Mouse (Mus musculus): Measurements from ENCODE around the gene Capn5. TPM values are rescaled to one million over a fixed set of nuclear protein-coding genes. Genes with fewer than 3 reads are reported as not detected.
A peak's percentile ranks its signal among the peaks of the same experiment; 100 is the strongest.

The Capn5 gene
- polyA plus RNA-seq, 1 experiment from 2014 or later: 18.7 TPM

DNA sequence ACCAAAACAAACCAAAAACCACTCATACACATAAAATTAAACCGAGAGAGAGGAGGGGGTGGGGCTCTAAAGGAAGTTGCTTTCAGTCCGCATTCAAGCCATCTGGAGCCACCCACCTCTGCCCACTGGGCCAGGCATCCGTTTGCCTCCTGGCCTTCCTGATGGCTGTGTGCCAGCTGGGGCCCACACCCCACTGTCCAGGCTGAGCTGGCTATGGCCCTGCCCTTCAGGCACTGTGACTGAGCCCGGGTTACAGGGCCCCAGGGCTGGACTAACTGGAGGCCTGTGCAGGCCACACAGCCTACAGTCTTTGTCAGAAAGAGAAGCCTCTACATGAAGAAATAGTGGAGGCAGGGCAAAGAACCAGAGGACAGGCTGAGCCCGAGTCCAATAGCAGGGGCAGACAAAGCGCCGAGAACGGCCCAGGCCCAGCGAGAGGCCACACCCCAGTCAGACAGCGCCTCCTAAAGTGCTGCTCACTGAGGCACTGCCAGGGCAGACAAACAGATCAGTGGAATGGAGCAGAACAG, 13.0 kb downstream of the Capn5 start:
- WGBS: 52% methylated on average over 10 of the region's 10 CpGs
- Histone ChIP-seq H3K27me3 (replicated peaks; ENCODE audit: control insufficient read depth, insufficient read depth, low read length) (no peaks in the 10 kb centered on the region), H3K27ac (ENCODE audit: low read length) (no peak overlapping the region), H3K4me1 (replicated peaks; ENCODE audit: control insufficient read depth, insufficient read depth, low read length) (peaks cover 5% of the 10 kb centered on the region), H3K4me3 (replicated peaks; ENCODE audit: low read length) (no peak overlapping the region), H3K36me3 (ENCODE audit: control insufficient read depth, insufficient read depth) (no peaks in the 10 kb centered on the region), H3K9ac (replicated peaks; ENCODE audit: low read depth, low read length) (no peak overlapping the region), H3K9me3 (ENCODE audit: control insufficient read depth, low read length) (no peaks in the 10 kb centered on the region), H3K4me2 (ENCODE audit: low read length) (no peak overlapping the region)
- no peak for ATAC-seq

DNA sequence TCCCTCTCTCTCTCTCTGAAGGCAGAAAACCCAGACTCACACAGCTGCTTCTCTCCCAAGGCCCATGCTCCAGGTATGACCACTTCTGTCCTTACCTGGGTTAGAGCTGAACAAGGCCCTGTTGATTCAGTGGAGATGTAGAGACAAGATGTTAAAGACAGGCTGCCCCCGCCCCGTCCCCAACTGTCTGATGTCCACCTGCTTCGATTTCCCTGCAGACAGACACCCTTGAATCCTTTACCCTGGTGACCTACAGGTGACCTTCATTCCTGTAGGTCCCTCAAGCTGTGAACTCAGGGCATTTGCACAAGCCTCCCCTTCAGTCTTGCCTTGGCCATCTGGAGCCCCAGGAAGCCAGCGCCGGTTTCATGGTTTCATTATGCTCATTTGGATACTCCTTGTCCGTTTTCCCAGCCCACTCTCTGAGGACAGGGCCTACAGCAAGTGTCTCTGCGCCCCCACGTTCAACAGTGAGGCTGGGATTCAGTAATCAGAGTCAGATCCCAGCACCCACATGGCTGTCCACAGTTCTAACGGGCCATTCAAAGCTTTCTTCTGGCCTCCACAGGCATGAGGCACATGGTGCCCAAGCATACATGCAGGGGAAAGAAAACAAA, 13.6 kb downstream of the Capn5 start:
- Histone ChIP-seq H3K4me2 (ENCODE audit: low read length) (no peak overlapping the region), H3K9me3 (ENCODE audit: control insufficient read depth, low read length) (no peaks in the 10 kb centered on the region), H3K27ac (ENCODE audit: low read length) (no peak overlapping the region), H3K4me3 (replicated peaks; ENCODE audit: low read length) (no peak overlapping the region), H3K36me3 (ENCODE audit: control insufficient read depth, insufficient read depth) (no peaks in the 10 kb centered on the region), H3K9ac (replicated peaks; ENCODE audit: low read depth, low read length) (no peak overlapping the region), H3K4me1 (replicated peaks; ENCODE audit: control insufficient read depth, insufficient read depth, low read length) (peaks cover 5% of the 10 kb centered on the region), H3K27me3 (replicated peaks; ENCODE audit: control insufficient read depth, insufficient read depth, low read length) (no peaks in the 10 kb centered on the region)
- 76% methylated on average over 9 of the region's 9 CpGs for WGBS
- ATAC-seq: no peak

DNA sequence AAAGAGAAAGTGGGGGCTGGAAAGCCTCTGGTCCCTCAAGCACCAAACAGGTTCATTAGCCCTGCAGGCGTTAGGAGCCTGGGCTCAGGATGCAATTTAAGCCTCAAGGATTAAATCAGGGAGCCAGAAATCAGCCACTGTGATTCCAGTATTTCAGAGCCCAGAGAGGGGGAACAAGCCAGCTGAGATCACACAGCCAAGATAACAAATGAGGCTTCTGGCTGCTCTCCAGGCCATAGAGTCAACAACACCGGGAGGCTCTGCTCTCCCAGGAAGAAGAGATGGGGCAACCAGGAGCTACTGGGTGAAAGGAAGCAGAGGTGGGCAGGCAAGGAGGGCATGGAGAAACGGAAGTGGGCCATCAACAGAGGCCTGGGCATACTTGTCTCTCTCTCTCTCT, 14.4 kb downstream of the Capn5 start:
- ATAC-seq: no peak
- no peak overlapping the region for H3K4me2 ChIP-seq (ENCODE audit: low read length)
- 48% methylated on average over 3 of the region's 3 CpGs for WGBS
- H3K4me1 ChIP-seq (replicated peaks; ENCODE audit: control insufficient read depth, insufficient read depth, low read length): peaks cover 5% of the 10 kb centered on the region
- H3K27ac ChIP-seq (ENCODE audit: low read length): no peak overlapping the region
- no peak overlapping the region for H3K4me3 ChIP-seq (replicated peaks; ENCODE audit: low read length)
- H3K9ac ChIP-seq (replicated peaks; ENCODE audit: low read depth, low read length): no peak overlapping the region
- no peaks in the 10 kb centered on the region for H3K36me3 ChIP-seq (ENCODE audit: control insufficient read depth, insufficient read depth)
- no peaks in the 10 kb centered on the region for H3K27me3 ChIP-seq (replicated peaks; ENCODE audit: control insufficient read depth, insufficient read depth, low read length)
- H3K9me3 ChIP-seq (ENCODE audit: control insufficient read depth, low read length): no peaks in the 10 kb centered on the region

DNA sequence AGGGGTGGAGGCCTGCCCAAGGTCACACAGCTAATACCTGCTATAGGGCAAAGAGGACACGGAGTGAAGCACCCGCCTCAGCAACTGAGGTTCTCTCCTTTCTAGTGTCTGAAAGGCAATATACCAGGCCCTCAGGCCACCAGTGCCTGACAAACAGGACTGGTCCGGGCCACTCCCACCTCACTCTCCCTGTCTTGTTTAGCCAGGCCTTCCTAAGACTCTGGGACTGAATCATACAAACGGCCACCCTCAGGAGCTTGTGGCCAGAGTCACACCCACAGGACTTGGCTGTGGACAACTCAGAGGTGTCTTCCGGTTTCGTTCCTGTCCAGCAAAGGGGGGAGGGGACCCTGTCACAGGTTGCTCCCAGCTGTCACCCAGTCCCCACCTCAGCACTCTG, 15.8 kb downstream of the Capn5 start:
- Histone ChIP-seq H3K9ac (replicated peaks; ENCODE audit: low read depth, low read length) (no peak overlapping the region), H3K27ac (ENCODE audit: low read length) (no peak overlapping the region), H3K4me2 (ENCODE audit: low read length) (no peak overlapping the region), H3K4me1 (replicated peaks; ENCODE audit: control insufficient read depth, insufficient read depth, low read length) (peaks cover 11% of the 10 kb centered on the region), H3K27me3 (replicated peaks; ENCODE audit: control insufficient read depth, insufficient read depth, low read length) (no peaks in the 10 kb centered on the region), H3K4me3 (replicated peaks; ENCODE audit: low read length) (no peak overlapping the region), H3K9me3 (ENCODE audit: control insufficient read depth, low read length) (no peaks in the 10 kb centered on the region), H3K36me3 (ENCODE audit: control insufficient read depth, insufficient read depth) (no peaks in the 10 kb centered on the region)
- 80% methylated on average over 6 of the region's 6 CpGs for WGBS
- no peak for ATAC-seq

DNA sequence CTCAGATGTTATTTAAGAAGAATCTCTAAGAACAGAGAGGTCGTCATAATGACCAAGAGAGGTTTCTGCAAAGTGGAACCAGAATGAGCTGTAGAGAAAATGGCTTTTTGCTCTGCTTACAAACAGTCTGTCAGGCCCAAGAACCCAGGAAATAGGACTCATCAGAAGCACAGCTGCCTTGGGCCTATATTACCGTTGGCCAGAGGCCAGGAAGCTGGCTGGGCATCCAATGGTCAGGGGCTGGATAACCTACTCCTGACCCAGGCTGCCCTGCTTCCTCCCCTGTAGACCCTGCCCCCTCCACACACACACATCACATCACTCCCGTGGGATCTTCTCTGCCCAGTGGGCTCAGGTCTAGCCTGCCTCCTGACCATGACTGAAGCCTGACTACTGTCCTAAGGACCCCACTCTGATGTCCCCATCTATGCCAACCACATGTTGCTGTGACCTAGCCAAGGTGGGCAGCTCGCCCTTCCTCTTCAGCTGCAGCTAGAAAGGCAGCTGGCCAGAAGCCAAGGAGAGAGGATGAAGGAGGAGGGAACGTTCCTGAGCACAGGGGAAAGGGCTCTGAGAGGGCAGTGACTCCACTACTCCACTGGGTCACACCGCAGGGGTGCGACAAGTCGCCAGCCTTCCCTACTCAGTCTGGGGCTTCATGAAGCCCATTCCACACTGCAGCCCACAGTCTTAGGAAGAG, 17.9 kb downstream of the Capn5 start:
- no peak for ATAC-seq
- Histone ChIP-seq H3K4me3 (replicated peaks; ENCODE audit: low read length) (no peak overlapping the region), H3K4me2 (ENCODE audit: low read length) (no peak overlapping the region), H3K9me3 (ENCODE audit: control insufficient read depth, low read length) (no peaks in the 10 kb centered on the region), H3K27me3 (replicated peaks; ENCODE audit: control insufficient read depth, insufficient read depth, low read length) (no peaks in the 10 kb centered on the region), H3K4me1 (replicated peaks; ENCODE audit: control insufficient read depth, insufficient read depth, low read length) (peaks cover 20% of the 10 kb centered on the region), H3K9ac (replicated peaks; ENCODE audit: low read depth, low read length) (no peak overlapping the region), H3K36me3 (ENCODE audit: control insufficient read depth, insufficient read depth) (no peaks in the 10 kb centered on the region), H3K27ac (ENCODE audit: low read length) (no peak overlapping the region)
- 54% methylated on average over 8 of the region's 8 CpGs for WGBS

DNA sequence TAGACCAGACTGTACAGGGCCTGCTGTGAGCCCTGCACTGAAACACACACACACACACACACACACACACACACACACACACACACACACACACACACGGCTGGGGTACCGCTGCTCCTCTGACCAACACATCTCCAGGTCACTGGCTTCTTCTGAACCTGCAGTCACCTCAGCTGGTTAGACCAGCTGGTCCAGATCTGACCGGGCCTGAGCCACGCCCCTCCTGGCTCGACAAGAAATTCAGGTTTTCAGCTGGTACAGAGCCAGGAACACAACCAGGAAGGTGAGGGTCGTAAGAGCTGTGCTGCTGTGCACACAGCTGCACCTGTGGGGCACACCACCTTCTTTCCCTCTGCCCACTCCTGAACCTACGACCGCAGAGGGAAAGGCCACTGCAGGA, 19.6 kb downstream of the Capn5 start:
- H3K4me1 ChIP-seq (replicated peaks; ENCODE audit: control insufficient read depth, insufficient read depth, low read length): peaks cover 15% of the 10 kb centered on the region
- ATAC-seq: no peak
- no peak overlapping the region for H3K4me2 ChIP-seq (ENCODE audit: low read length)
- no peaks in the 10 kb centered on the region for H3K36me3 ChIP-seq (ENCODE audit: control insufficient read depth, insufficient read depth)
- WGBS: 58% methylated on average over 8 of the region's 8 CpGs
- H3K4me3 ChIP-seq (replicated peaks; ENCODE audit: low read length): no peak overlapping the region
- no peak overlapping the region for H3K9ac ChIP-seq (replicated peaks; ENCODE audit: low read depth, low read length)
- no peaks in the 10 kb centered on the region for H3K27me3 ChIP-seq (replicated peaks; ENCODE audit: control insufficient read depth, insufficient read depth, low read length)
- no peaks in the 10 kb centered on the region for H3K9me3 ChIP-seq (ENCODE audit: control insufficient read depth, low read length)
- H3K27ac ChIP-seq (ENCODE audit: low read length): no peak overlapping the region

DNA sequence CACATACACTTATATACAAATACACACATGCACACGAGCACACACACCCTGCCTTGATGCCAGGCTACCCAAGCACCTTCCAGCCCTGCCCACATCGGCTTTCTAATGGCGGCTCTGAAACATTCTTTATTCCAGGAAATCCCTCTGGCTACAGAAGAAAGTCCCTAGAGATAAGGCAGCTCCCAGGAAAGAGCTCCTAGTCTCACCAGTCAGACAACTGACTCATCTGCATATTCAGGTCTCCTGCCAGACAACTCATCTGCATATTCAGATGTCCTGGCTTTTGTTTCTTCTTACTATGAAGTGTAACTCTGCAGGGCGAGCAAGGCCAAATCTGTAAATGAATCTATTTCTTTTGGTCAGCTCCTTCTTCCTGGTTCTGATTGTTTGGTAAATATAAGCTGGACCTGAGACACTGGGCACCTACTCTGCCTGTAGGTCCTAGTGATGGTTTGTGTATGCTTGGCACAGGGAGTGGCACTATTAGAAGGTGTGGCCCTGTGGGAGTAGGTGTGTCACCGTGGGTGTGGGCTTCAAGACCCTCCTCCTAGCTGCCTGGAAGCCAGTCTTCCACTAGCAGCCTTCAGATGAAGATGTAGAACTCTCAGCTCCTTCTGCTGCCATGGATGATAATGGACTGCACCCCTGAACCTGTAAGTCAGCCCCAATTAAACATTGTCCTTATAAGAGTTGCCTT, 20.3 kb downstream of the Capn5 start:
- H3K9me3 ChIP-seq (ENCODE audit: control insufficient read depth, low read length): no peaks in the 10 kb centered on the region
- H3K27me3 ChIP-seq (replicated peaks; ENCODE audit: control insufficient read depth, insufficient read depth, low read length): no peaks in the 10 kb centered on the region
- peaks cover 15% of the 10 kb centered on the region for H3K4me1 ChIP-seq (replicated peaks; ENCODE audit: control insufficient read depth, insufficient read depth, low read length)
- H3K4me3 ChIP-seq (replicated peaks; ENCODE audit: low read length): no peak overlapping the region
- no peak overlapping the region for H3K9ac ChIP-seq (replicated peaks; ENCODE audit: low read depth, low read length)
- no peak overlapping the region for H3K4me2 ChIP-seq (ENCODE audit: low read length)
- no peak overlapping the region for H3K27ac ChIP-seq (ENCODE audit: low read length)
- no peaks in the 10 kb centered on the region for H3K36me3 ChIP-seq (ENCODE audit: control insufficient read depth, insufficient read depth)
- 51% methylated on average over 5 of the region's 5 CpGs for WGBS
- no peak for ATAC-seq

DNA sequence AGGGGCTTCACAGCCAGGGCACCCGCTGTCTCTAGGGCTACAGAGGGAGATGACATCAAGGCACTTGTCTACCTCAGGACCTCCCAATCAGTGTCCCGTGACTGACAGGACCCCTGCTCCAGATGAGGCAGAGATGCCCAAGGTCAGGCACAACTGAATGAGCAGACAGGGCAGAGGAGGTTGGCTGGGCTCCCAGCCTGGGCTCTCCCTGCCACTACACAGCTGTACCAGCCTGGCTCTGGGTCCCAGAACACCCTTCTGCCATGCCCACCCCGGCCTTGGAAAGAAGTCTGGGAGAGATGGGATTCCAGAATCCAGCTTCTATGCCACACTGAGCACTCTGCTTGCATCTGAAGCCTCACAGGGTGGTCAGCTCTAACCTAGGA, 21.8 kb downstream of the Capn5 start:
- no peaks in the 10 kb centered on the region for H3K36me3 ChIP-seq (ENCODE audit: control insufficient read depth, insufficient read depth)
- 50% methylated on average over 3 of the region's 3 CpGs for WGBS
- no peak overlapping the region for H3K4me3 ChIP-seq (replicated peaks; ENCODE audit: low read length)
- H3K4me1 ChIP-seq (replicated peaks; ENCODE audit: control insufficient read depth, insufficient read depth, low read length): peaks cover 15% of the 10 kb centered on the region
- peak; percentile 3; the same call in 1 of the 2 replicates for ATAC-seq
- no peak overlapping the region for H3K4me2 ChIP-seq (ENCODE audit: low read length)
- no peaks in the 10 kb centered on the region for H3K27me3 ChIP-seq (replicated peaks; ENCODE audit: control insufficient read depth, insufficient read depth, low read length)
- H3K27ac ChIP-seq (ENCODE audit: low read length): no peak overlapping the region
- no peaks in the 10 kb centered on the region for H3K9me3 ChIP-seq (ENCODE audit: control insufficient read depth, low read length)
- no peak overlapping the region for H3K9ac ChIP-seq (replicated peaks; ENCODE audit: low read depth, low read length)

DNA sequence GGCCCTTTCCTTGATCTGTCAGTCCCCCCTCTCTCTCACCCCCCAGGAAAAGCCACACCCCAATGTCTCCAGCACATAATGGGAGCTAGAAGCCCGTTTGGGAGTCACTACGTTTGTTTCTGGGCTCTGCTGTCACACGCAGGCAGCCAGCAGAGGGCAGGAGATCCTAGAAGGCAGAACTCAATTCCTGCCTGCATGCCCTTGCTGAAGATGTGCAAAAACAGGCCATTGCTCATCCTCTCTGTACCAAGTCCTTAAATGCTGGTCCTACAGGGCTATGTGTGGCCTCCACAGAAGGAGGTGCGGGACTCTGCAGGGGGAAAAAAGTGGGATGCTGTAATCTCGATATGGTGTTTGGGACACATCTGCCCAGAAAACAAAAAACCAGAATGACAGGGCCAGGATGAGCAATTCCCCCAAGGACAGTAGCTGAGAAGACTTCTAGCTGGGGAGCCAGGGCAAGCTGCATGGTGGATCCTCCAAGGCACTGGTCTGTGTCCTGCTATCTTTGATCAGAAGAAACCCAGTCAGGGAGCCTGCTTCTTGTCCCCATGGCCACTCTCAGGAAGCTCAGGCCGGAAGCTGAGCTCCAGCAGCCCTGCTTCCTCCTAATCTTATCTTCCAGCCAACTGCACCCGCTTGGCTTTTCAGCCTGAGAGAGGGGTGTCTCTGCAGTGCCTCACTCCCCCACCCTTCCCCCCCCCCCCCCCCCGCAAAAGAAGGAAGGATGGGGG, 22.4 kb downstream of the Capn5 start:
- no peaks in the 10 kb centered on the region for H3K9me3 ChIP-seq (ENCODE audit: control insufficient read depth, low read length)
- peak; percentile 53 for ATAC-seq
- H3K4me3 ChIP-seq (replicated peaks; ENCODE audit: low read length): no peak overlapping the region
- no peaks in the 10 kb centered on the region for H3K27me3 ChIP-seq (replicated peaks; ENCODE audit: control insufficient read depth, insufficient read depth, low read length)
- H3K4me1 ChIP-seq (replicated peaks; ENCODE audit: control insufficient read depth, insufficient read depth, low read length): peaks cover 15% of the 10 kb centered on the region
- H3K4me2 ChIP-seq (ENCODE audit: low read length): no peak overlapping the region
- no peak overlapping the region for H3K27ac ChIP-seq (ENCODE audit: low read length)
- H3K36me3 ChIP-seq (ENCODE audit: control insufficient read depth, insufficient read depth): no peaks in the 10 kb centered on the region
- H3K9ac ChIP-seq (replicated peaks; ENCODE audit: low read depth, low read length): no peak overlapping the region
- WGBS: 29% methylated on average over 7 of the region's 8 CpGs

All from forebrain, embryonic 16.5 days (tissue).